Mouse (Mus musculus) macrophage (primary cell): Measurements from ENCODE around the gene Zic4. TPM values are rescaled to one million over a fixed set of nuclear protein-coding genes. Genes with fewer than 3 reads are reported as not detected.

Experiments
- H3K27ac ChIP-seq: fragments of 350-480 bp; formaldehyde crosslinking; 2 replicates; pipeline ENCODE4 v1.9.0; 2021
- H3K36me3 ChIP-seq: fragments of 350-480 bp; formaldehyde crosslinking; 2 replicates; pipeline ENCODE4 v1.9.0; 2021; ENCODE audit errors: inconsistent target
- H3K4me3 ChIP-seq: fragments of 350-480 bp; formaldehyde crosslinking; 2 replicates; pipeline ENCODE4 v1.9.0; 2021; ENCODE audit errors: inconsistent target
- H3K79me2 ChIP-seq: fragments of 350-480 bp; formaldehyde crosslinking; 2 replicates; pipeline ENCODE4 v1.9.0; 2021; ENCODE audit errors: inconsistent target
- WGBS: methylation state at CpG from one replicate; pipeline ENCODE4 v1.1.7; 2026; ENCODE audit warnings: inconsistent platforms; ENCODE audit not compliant: missing documents; 5-methylcytosine and 5-hydroxymethylcytosine counted together
- polyA plus RNA-seq: library from polyadenylated mRNA; stranded (reverse); fragments of 250-400 nt; gene quantifications from 3 replicates; pipeline ENCODE4 v1.2.4, GENCODE M21; 2018; ENCODE audit warnings: inconsistent platforms

Zic4 gene
- polyA plus RNA-seq, 1 experiment from 2014 or later = not detected

DNA sequence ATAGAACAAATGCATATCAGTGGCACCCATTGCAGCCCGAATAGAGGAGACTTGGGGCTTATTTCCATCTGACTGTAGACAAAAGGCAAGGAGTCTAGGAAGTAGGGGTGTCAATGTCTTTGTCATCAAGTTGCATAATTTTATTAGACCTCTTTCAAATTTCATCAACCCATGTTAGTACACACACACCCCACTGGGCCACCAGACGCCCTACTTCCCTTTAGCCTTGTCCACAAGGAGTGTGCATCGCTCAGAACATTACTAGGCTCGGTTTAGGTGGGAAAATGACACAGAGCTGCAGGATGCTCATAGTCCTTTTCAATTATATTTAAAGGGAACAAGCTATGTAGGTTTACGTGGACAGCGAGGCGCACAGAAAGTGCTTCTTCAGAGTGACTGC, 37.8 kb downstream of the Zic4 start:
- no peaks in the 10 kb centered on the region for H3K79me2 ChIP-seq
- no peak overlapping the region for H3K4me3 ChIP-seq
- WGBS = 17% methylated on average over 7 of the region's 7 CpGs
- H3K27ac ChIP-seq = no peak overlapping the region
- H3K36me3 ChIP-seq = no peaks in the 10 kb centered on the region

DNA sequence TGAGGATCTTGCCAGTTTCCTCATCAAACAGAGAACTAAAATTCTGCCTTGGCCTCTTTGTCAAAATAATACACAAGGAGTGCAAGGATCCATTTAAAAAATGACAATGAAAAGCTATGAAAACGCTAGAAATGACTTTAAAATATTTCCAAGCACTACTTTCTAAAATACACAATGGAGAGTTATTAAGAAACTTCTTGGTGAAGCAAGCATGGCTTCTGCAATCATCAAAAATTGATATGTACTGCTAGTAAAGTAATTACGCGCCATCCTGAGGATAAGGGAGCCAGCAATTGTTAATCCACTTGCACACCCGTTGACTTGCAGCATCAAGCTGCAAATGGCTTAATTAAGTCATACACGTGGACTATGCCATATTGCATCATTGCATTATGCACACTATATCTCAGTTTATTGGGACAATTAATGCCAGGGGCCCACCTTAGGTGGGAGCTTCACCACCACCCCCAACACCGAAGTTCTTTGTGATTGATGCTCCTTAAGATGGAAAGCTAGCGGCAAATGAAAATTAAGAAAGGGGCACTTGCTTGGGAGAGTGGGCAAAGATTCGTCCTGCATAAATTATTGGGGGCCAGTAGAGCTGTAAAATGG, 38.4 kb downstream of the Zic4 start:
- 11% methylated on average over 8 of the region's 8 CpGs for WGBS
- no peaks in the 10 kb centered on the region for H3K36me3 ChIP-seq
- no peaks in the 10 kb centered on the region for H3K79me2 ChIP-seq
- no peak overlapping the region for H3K4me3 ChIP-seq
- H3K27ac ChIP-seq = no peak overlapping the region

DNA sequence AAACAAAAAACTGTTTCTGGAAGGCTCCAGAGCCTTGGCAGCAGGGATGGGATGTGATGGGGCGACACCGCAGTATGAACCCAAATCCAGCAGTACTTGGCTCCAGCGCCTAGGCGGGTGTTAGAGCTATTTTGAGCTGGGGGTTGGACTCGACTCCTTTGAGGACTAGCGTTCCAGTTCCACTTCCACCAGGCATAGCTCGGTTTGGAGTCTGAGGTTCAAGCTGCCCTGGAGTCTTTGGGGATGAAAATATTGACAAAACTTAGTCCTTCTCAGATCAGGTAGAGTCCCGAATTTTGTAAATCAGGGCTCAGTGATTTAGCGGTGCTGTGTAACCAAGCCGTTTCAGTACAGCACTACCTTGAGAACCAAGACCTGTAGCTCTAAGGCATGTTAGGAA, 39.3 kb downstream of the Zic4 start:
- Histone ChIP-seq H3K79me2 (no peaks in the 10 kb centered on the region), H3K4me3 (no peak overlapping the region), H3K27ac (no peak overlapping the region), H3K36me3 (no peaks in the 10 kb centered on the region)
- 4% methylated on average over 10 of the region's 10 CpGs for WGBS

DNA sequence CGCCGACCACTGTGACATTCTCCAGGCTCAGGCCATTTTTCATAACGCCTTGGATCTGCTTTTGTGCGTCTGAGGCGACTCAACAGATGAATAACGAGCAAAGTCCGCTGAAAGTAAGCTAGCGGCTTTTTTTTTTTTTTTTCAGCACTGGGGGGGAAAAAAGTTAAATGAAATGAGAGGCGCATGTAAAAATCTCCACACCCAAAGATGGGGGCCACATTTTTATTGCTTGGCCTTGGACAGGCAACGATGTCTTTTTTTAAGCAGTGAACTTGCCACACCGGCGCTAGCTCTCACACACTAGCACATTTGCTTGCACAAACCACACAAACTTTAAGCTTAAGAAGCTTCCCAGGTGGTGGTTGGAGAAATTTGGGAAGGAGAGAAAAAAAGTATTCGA, 42.0 kb downstream of the Zic4 start:
- Histone ChIP-seq H3K4me3 (no peak overlapping the region), H3K36me3 (no peaks in the 10 kb centered on the region), H3K27ac (no peak overlapping the region), H3K79me2 (no peaks in the 10 kb centered on the region)
- 8% methylated on average over 13 of the region's 13 CpGs for WGBS

DNA sequence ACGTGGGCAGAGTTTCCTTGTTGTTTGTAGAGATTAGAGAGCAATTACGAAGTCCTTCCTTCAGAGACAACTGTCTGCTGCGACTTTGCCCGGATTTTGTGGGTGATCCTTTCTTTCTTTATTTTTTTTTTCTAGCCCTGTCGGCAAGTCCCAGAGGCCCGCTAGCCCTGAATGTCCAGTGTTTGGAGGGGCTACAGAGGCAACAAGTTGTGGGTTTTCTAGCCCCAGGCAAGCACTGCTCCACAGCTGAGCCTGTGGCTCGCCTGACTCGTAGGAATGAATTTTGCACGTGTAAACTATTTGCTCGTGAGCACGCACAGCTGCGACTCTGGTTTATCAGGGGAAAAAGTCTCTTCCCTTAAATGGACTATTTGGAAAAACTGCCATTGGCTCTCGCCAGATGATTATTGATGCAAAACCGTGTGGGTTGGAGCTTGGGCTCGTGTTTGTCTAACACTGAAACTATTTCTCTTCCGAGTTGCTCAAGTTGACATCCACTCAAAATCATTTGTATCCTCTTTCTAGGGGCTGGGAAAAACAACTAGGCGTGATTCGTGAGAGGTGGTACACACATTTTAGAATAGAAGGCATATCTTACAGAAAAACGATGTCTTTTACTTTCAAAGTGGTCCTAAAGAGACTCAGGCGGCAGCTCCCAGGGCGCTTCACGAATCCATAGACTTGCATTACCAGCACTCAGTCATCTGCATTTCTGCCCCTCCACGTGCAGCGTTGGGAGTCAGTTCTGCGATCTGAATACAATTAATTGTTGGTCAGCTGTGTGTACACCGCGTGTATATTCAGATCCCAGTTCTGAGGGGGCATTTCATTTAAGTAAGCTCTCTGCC, 42.9 kb downstream of the Zic4 start:
- H3K79me2 ChIP-seq = no peaks in the 10 kb centered on the region
- H3K27ac ChIP-seq = no peak overlapping the region
- WGBS = 5% methylated on average over 27 of the region's 27 CpGs
- no peaks in the 10 kb centered on the region for H3K36me3 ChIP-seq
- no peak overlapping the region for H3K4me3 ChIP-seq

DNA sequence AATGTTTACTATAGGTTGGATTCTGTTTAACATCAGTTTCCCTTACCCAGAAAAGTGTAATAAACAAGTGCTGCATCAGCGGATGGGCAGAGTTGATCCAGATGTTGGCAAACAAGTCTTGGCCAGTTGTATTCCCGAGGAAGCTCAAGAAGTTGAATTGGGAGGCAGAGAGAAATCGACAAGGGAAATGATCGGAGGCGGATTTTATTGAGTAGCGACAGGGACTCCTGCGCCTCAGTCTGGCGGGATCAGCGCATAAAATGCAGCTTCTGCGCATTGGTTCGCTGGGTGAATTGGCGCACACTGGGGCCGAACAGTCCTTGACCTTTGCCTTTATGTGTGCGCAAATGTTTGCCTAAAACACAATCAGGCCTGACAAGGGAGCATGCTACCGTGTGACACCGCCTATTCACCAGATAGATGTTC, 43.6 kb downstream of the Zic4 start:
- H3K79me2 ChIP-seq = no peaks in the 10 kb centered on the region
- no peaks in the 10 kb centered on the region for H3K36me3 ChIP-seq
- H3K27ac ChIP-seq = no peak overlapping the region
- no peak overlapping the region for H3K4me3 ChIP-seq
- WGBS = 5% methylated on average over 16 of the region's 16 CpGs

DNA sequence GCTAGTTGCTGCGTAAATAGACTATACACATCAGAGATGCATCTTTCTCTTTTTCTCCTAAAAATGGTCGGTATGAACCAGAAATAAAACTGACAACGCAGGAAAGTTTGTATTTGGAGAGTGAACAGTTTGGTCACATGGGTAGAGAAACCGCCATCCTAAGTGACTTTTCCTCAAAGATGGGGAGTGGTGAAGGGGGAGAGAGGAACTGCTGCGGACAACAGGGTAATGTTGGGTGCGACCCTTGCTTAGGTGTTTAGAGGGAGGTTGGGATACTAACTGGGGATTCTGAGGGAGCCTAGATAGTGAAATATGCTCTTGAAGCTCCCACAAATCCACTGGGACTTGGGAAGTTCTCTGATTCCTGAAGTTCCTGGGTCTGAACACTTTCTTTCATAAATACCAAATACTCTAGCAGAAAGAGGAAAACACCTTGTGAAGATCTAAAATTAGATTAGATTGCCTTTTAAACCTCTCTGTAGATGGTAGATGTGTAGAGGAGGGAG, 44.1 kb downstream of the Zic4 start:
- Histone ChIP-seq H3K79me2 (no peaks in the 10 kb centered on the region), H3K27ac (no peak overlapping the region), H3K4me3 (no peak overlapping the region), H3K36me3 (no peaks in the 10 kb centered on the region)
- 5% methylated on average over 6 of the region's 6 CpGs for WGBS

DNA sequence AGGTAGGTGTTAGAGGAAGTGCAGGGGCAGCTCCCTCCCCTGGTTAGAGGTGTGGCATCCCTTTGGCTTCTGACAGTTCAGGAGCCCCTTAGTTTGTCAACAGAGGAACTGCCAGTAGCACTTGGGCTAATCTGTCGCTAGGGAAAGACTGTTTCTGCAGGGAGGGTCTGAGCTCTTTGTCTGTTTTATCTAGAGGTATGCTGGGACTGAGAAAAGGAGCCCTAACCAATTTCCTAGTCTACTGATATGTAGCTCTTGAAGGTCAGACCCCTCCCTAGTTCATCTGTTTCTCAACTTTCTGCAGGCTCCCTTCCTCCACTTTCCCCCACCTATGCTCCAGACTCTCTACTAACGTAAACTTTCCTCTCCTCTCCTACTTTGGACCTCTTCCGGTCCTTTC, 47.6 kb downstream of the Zic4 start:
- Histone ChIP-seq H3K36me3 (no peaks in the 10 kb centered on the region), H3K4me3 (no peak overlapping the region), H3K27ac (no peak overlapping the region), H3K79me2 (no peaks in the 10 kb centered on the region)
- WGBS = 0% methylated on average over 2 of the region's 3 CpGs

DNA sequence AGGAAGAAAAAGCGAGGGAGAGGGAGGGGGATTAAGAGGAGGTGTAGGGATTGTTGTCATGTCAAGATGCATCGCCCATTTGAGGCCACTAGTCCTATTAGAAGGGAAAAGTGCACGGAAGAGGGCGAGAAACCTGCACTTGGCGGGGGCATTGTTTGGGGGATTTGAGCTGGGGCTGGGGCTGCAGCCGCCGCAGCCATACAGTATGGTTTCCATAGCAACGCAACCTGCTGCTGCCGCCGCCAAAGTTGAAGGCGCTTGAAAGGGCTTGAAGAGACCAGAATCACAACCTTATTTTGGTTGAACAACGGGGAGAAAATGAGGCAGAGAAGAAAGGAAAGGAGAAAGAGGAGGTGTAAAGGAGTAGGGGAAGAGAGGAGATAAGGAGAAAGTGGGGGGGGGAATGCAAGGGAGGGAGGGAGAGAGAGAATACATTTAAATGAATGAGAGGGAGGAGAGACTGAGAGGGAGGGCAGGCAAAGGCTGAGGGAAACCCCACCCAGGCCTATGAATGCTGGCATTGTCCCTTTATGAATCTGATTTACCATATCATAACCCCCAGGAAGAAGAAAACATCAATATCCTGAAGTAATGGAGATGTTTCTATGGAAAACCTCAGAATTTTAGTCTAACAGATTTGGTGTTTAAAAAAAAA, 51.9 kb downstream of the Zic4 start:
- Histone ChIP-seq H3K4me3 (no peak overlapping the region), H3K79me2 (no peaks in the 10 kb centered on the region), H3K36me3 (no peaks in the 10 kb centered on the region), H3K27ac (no peak overlapping the region)
- 7% methylated on average over 12 of the region's 12 CpGs for WGBS

DNA sequence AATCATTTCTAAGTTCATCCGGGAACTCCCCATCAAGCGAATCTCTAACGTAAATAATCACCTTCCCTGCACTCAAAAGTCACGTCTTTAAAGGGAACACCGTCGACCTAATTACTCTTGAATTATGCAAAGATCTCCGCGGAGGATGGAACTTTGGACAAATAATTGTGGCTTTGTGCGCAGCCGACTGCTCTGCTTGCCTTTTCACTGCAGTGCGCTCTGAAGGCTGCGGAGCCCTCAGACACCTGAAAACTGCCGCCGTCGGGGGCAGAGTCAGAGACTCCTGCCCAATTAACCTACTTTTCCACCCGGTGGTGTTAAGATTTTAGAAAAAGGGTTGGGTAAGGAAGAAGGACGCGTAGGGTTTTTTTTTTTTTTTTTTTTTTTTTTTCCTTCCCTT, 58.2 kb downstream of the Zic4 start:
- no peak overlapping the region for H3K27ac ChIP-seq
- H3K36me3 ChIP-seq = no peaks in the 10 kb centered on the region
- H3K79me2 ChIP-seq = no peaks in the 10 kb centered on the region
- H3K4me3 ChIP-seq = no peak overlapping the region
- 5% methylated on average over 14 of the region's 18 CpGs for WGBS

Other genes starting within 250 kb of the Zic4 start
- not detected in 3 replicates for gene Zic1, start 3.4 kb downstream of the Zic4 start, polyA plus RNA-seq